Mouse (Mus musculus): ENCODE data around the gene Ube2e3.

DNA sequence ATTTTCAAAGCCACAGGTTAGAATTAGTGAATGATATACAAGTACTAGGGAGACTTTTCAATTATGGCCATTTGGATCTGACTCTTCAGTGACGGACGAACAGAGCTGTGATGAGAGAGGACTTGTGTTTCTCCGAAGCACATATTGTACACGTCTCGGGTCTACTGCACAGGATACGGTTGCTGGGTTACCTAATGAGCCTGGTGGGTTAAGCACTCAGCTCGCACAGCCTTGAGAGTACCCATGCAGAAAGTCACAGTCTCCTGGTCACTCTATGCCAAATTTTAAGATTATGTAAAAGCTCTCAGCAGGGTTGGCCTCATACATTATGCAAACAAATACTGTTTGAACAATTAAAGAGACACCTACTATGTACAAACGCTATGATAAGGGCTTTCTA is 13.6 kb upstream of the Ube2e3 start:
- TF ChIP-seq ZC3H11A (IDR thresholded peaks at IDR 0.05; ENCODE audit: borderline replicate concordance, low read depth, low read length), result no peak
- no peak for TF ChIP-seq MAFK (IDR thresholded peaks at IDR 0.05; ENCODE audit: insufficient read depth, low read depth, low read length)
- no peak for TF ChIP-seq CHD2 (IDR thresholded peaks at IDR 0.05; ENCODE audit: low read depth, low read length)

All from ES-E14 (cell line).